ENCODE assay signal across 8 mouse cellular contexts in the genomic region with DNA sequence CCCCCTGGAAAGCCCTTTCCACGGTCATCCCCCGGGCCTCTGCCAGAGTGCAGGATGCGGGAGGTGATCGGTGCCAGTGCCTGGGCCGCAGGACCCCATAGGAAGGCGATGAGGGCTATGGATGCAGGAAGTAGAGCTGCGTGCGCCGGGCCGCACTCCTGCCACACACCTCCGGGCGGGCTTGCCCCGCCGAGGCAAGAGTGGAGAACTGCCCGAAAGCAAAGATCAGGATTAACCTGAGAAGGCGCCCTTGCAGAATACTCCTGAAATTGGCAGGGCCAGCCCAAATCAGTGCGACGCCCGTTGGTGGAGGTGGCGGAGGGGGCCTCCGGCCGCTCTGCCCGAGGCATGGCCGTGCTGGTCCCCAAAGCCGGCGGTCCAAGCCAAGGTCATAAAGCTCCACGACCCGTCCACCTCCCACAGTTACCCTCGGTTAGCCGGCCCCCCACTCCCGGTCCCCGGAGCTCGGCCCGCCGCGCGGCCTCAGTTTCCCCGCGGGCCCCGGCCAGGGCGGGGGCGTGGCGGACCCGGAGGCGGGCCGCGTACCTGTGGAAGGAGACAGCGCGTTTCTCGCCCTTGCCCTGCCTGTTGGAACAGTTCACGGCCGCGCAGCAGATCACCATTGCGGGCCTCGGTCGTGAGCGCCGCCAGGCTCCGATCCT. TPM values are rescaled to one million over a fixed set of nuclear protein-coding genes. Genes with fewer than 3 reads are reported as not detected.
DNase-seq lines count a peak whose midpoint lies in the region; ATAC-seq and TF ChIP-seq lines count a peak whose summit lies in the region.

No protein-coding gene starts in this region.

- peak; percentile 11; the same call in 1 of the 2 replicates for ATAC-seq in embryonic facial prominence, embryonic 15.5 days (ENCODE audit: insufficient number of reproducible peaks, low FRiP score, low TSS enrichment, low read depth)
- ATAC-seq in hindbrain, embryonic 15.5 days (ENCODE audit: low FRiP score, low read depth) = peak; percentile 52
- ATAC-seq in midbrain, postnatal 0 days (ENCODE audit: low FRiP score) = peak; percentile 40

- TF ChIP-seq POLR2A in liver, adult 2 months (IDR thresholded peaks at IDR 0.05; ENCODE audit: extremely low read depth, insufficient read depth, low read length) = no peak

- H3K27ac ChIP-seq in embryonic facial prominence, embryonic 15.5 days (replicated peaks) = peak overlapping the region; percentile 90
- H3K27ac ChIP-seq in hindbrain, embryonic 15.5 days (replicated peaks) = peak overlapping the region; percentile 84
- peak overlapping the region; percentile 78 for H3K27ac ChIP-seq in liver, adult 2 months (replicated peaks; ENCODE audit: insufficient read depth, low read depth, low read length)
- H3K27ac ChIP-seq in midbrain, postnatal 0 days (ENCODE audit: low read depth, low read length) = peak overlapping the region; percentile 82

- peaks cover 33% of the 10 kb centered on the region for H3K79me2 ChIP-seq in liver, adult 2 months (ENCODE audit: control insufficient read depth, insufficient read depth, low read length)

- no peaks in the 10 kb centered on the region for H3K9me3 ChIP-seq in embryonic facial prominence, embryonic 15.5 days (replicated peaks)
- H3K9me3 ChIP-seq in hindbrain, embryonic 15.5 days = no peaks in the 10 kb centered on the region
- no peaks in the 10 kb centered on the region for H3K9me3 ChIP-seq in midbrain, postnatal 0 days (ENCODE audit: low read length)

- no peak for TF ChIP-seq CTCF in liver, adult 2 months (IDR thresholded peaks at IDR 0.05; ENCODE audit: low read depth, low read length)
- no peak for TF ChIP-seq CTCF in midbrain, postnatal 0 days (IDR thresholded peaks at IDR 0.05)

- H3K4me1 ChIP-seq in embryonic facial prominence, embryonic 15.5 days = peaks cover 24% of the 10 kb centered on the region
- H3K4me1 ChIP-seq in hindbrain, embryonic 15.5 days (replicated peaks) = peaks cover 38% of the 10 kb centered on the region
- H3K4me1 ChIP-seq in liver, adult 2 months (ENCODE audit: control insufficient read depth, insufficient read depth, low read length) = peaks cover 12% of the 10 kb centered on the region
- peaks cover 3% of the 10 kb centered on the region; the same call in 1 of the 2 replicates for H3K4me1 ChIP-seq in midbrain, postnatal 0 days (ENCODE audit: insufficient read depth, low read length)

- peak overlapping the region; percentile 89 for H3K9ac ChIP-seq in embryonic facial prominence, embryonic 15.5 days
- H3K9ac ChIP-seq in hindbrain, embryonic 15.5 days = peak overlapping the region; percentile 66
- peak overlapping the region; percentile 87 for H3K9ac ChIP-seq in liver, adult 2 months (ENCODE audit: low read depth, low read length)
- peak overlapping the region; percentile 88 for H3K9ac ChIP-seq in midbrain, postnatal 0 days (replicated peaks; ENCODE audit: low read length, poor library complexity, severe bottlenecking)

- DNase-seq in left cerebral cortex, adult 18-20 months (ENCODE audit: low spot score in 2 of 2) = peak; percentile 10 to 30
- DNase-seq in left cerebral cortex, adult 11 months (ENCODE audit: low spot score) = no peak
- DNase-seq in NIH3T3 (ENCODE audit: low read depth) = peak; percentile 48
- DNase-seq in liver, adult 2 months (ENCODE audit: extremely low read depth, low read depth, low spot score) = no peak
- DNase-seq in midbrain, postnatal 0 days (ENCODE audit: low spot score) = peak; percentile 7
- DNase-seq in cerebellum, adult 9-11 months = no peak

- H3K36me3 ChIP-seq in embryonic facial prominence, embryonic 15.5 days = peaks cover 17% of the 10 kb centered on the region
- H3K36me3 ChIP-seq in hindbrain, embryonic 15.5 days = peaks cover 15% of the 10 kb centered on the region
- H3K36me3 ChIP-seq in liver, adult 2 months (ENCODE audit: control insufficient read depth, insufficient read depth, low read length) = no peaks in the 10 kb centered on the region
- peaks cover 14% of the 10 kb centered on the region for H3K36me3 ChIP-seq in midbrain, postnatal 0 days (ENCODE audit: insufficient read depth, low read length)

- WGBS in embryonic facial prominence, embryonic 15.5 days = 0% methylated on average over 59 of the region's 59 CpGs
- under 1% methylated on average over 53 of the region's 59 CpGs for WGBS in hindbrain, embryonic 15.5 days
- WGBS in liver, adult 2 months = 1% methylated on average over 59 of the region's 59 CpGs
- WGBS in midbrain, postnatal 0 days = 1% methylated on average over 58 of the region's 59 CpGs

- H3K27me3 ChIP-seq in embryonic facial prominence, embryonic 15.5 days = no peaks in the 10 kb centered on the region
- H3K27me3 ChIP-seq in hindbrain, embryonic 15.5 days = no peaks in the 10 kb centered on the region
- H3K27me3 ChIP-seq in liver, adult 2 months (ENCODE audit: control insufficient read depth, insufficient read depth, low read length) = no peaks in the 10 kb centered on the region
- no peaks in the 10 kb centered on the region for H3K27me3 ChIP-seq in midbrain, postnatal 0 days (ENCODE audit: insufficient read depth, low read length)

- H3K4me3 ChIP-seq in embryonic facial prominence, embryonic 15.5 days (replicated peaks) = peak overlapping the region; percentile 90
- peak overlapping the region; percentile 70 for H3K4me3 ChIP-seq in hindbrain, embryonic 15.5 days
- H3K4me3 ChIP-seq in liver, adult 2 months (ENCODE audit: insufficient read depth, low read depth, low read length) = peak overlapping the region; percentile 90
- H3K4me3 ChIP-seq in midbrain, postnatal 0 days (ENCODE audit: low read depth, low read length) = peak overlapping the region; percentile 87

- peak overlapping the region; percentile 79 for H3K4me2 ChIP-seq in embryonic facial prominence, embryonic 15.5 days (replicated peaks)
- H3K4me2 ChIP-seq in hindbrain, embryonic 15.5 days = peak overlapping the region; percentile 74
- peak overlapping the region; percentile 90 for H3K4me2 ChIP-seq in midbrain, postnatal 0 days (ENCODE audit: low read depth, low read length, poor library complexity, severe bottlenecking)

RNA-seq across cellular contexts. Expression of gene Thap4, which starts 0.6 kb away (rescaled TPM):
- 10 to 100 TPM; 43.5 to 44.2 TPM for total RNA-seq in left cerebral cortex, adult 18-20 months (2021)
- polyA plus RNA-seq in embryonic facial prominence, embryonic 15.5 days (2015; fragmentation: Nextera tagmentation; extraction: Ambion mirVana) = 55.6 and 59.0 TPM in 2 replicates
- 43.8 and 50.9 TPM in 2 replicates for polyA plus RNA-seq in hindbrain, embryonic 15.5 days (2015; fragmentation: Nextera tagmentation; extraction: Ambion mirVana)
- total RNA-seq in liver, adult 2 months (2014; rRNA removed) = 10.0 and 13.6 TPM in 2 replicates
- 17.5 TPM in 2 replicates for polyA plus RNA-seq in liver, adult 2 months (2012; rRNA removed)
- total RNA-seq in midbrain, postnatal 0 days (2014; rRNA removed) = 56.0 and 63.3 TPM in 2 replicates
- polyA plus RNA-seq in midbrain, postnatal 0 days (2015; fragmentation: Nextera tagmentation; extraction: Ambion mirVana) = 53.7 and 57.1 TPM in 2 replicates

RNA-seq across cellular contexts. Expression of gene Atg4b, which starts 2.7 kb away (rescaled TPM):
- 10 to 100 TPM; 79.0 to 85.3 TPM for total RNA-seq in left cerebral cortex, adult 18-20 months (2021)
- polyA plus RNA-seq in embryonic facial prominence, embryonic 15.5 days (2015; fragmentation: Nextera tagmentation; extraction: Ambion mirVana) = 77.2 and 78.5 TPM in 2 replicates
- polyA plus RNA-seq in hindbrain, embryonic 15.5 days (2015; fragmentation: Nextera tagmentation; extraction: Ambion mirVana) = 84.5 and 100 TPM in 2 replicates
- total RNA-seq in liver, adult 2 months (2014; rRNA removed) = 18.7 and 20.0 TPM in 2 replicates
- polyA plus RNA-seq in liver, adult 2 months (2012; rRNA removed) = 27.8 and 29.1 TPM in 2 replicates
- total RNA-seq in midbrain, postnatal 0 days (2014; rRNA removed) = 39.3 and 58.7 TPM in 2 replicates
- polyA plus RNA-seq in midbrain, postnatal 0 days (2015; fragmentation: Nextera tagmentation; extraction: Ambion mirVana) = 75.8 and 81.8 TPM in 2 replicates

RNA-seq across cellular contexts. Expression of gene Dtymk, which starts 47.7 kb away (rescaled TPM):
- 10 to 100 TPM; 51.1 to 51.7 TPM for total RNA-seq in left cerebral cortex, adult 18-20 months (2021)
- 208 and 218 TPM in 2 replicates for polyA plus RNA-seq in embryonic facial prominence, embryonic 15.5 days (2015; fragmentation: Nextera tagmentation; extraction: Ambion mirVana)
- polyA plus RNA-seq in hindbrain, embryonic 15.5 days (2015; fragmentation: Nextera tagmentation; extraction: Ambion mirVana) = 146 and 148 TPM in 2 replicates
- 26.3 and 27.7 TPM in 2 replicates for total RNA-seq in liver, adult 2 months (2014; rRNA removed)
- 18.7 and 28.4 TPM in 2 replicates for polyA plus RNA-seq in liver, adult 2 months (2012; rRNA removed)
- total RNA-seq in midbrain, postnatal 0 days (2014; rRNA removed) = 66.8 and 88.8 TPM in 2 replicates
- polyA plus RNA-seq in midbrain, postnatal 0 days (2015; fragmentation: Nextera tagmentation; extraction: Ambion mirVana) = 109 TPM in 2 replicates

RNA-seq across cellular contexts. Expression of gene Ing5, which starts 49.7 kb away (rescaled TPM):
- 10 to 100 TPM; 16.0 TPM for total RNA-seq in left cerebral cortex, adult 18-20 months (2021)
- 13.9 and 14.9 TPM in 2 replicates for polyA plus RNA-seq in embryonic facial prominence, embryonic 15.5 days (2015; fragmentation: Nextera tagmentation; extraction: Ambion mirVana)
- polyA plus RNA-seq in hindbrain, embryonic 15.5 days (2015; fragmentation: Nextera tagmentation; extraction: Ambion mirVana) = 9.8 and 9.9 TPM in 2 replicates
- 4.4 and 5.5 TPM in 2 replicates for total RNA-seq in liver, adult 2 months (2014; rRNA removed)
- polyA plus RNA-seq in liver, adult 2 months (2012; rRNA removed) = 2.2 and 2.7 TPM in 2 replicates
- total RNA-seq in midbrain, postnatal 0 days (2014; rRNA removed) = 12.6 and 13.5 TPM in 2 replicates
- polyA plus RNA-seq in midbrain, postnatal 0 days (2015; fragmentation: Nextera tagmentation; extraction: Ambion mirVana) = 7.1 and 7.5 TPM in 2 replicates

Comparison
In these comparisons a context has a peak if more than half of its experiments do, and no peak if none do; other contexts are left out.
1. DNase-seq: peak in left cerebral cortex, adult 18-20 months (2 of 2), NIH3T3 (single experiment) and midbrain, postnatal 0 days (single experiment); none in left cerebral cortex, adult 11 months (single experiment), liver, adult 2 months (single experiment) and cerebellum, adult 9-11 months (single experiment).
2. Peak in every context shown above with its lines, with median percentiles within 50 percentile points of each other: ATAC-seq, H3K27ac ChIP-seq, H3K4me2 ChIP-seq, H3K4me3 ChIP-seq and H3K9ac ChIP-seq.